Mouse (Mus musculus) CH12.LX (cell line): Measurements from ENCODE around the gene Bak1. TPM values are rescaled to one million over a fixed set of nuclear protein-coding genes. Genes with fewer than 3 reads are reported as not detected.
A peak's percentile ranks its signal among the peaks of the same experiment; 100 is the strongest.

Source experiments
- DNase-seq: peaks from one replicate; pipeline ENCODE4 v3.0.0-alpha.2; 2013; ENCODE audit errors: extremely low read depth
- H3K27ac ChIP-seq: 2 replicates; pipeline ENCODE4 v1.5.1; 2012; ENCODE audit warnings: low read depth, mild to moderate bottlenecking, control low read depth, moderate library complexity; ENCODE audit not compliant: insufficient read depth
- H3K27me3 ChIP-seq: replicated peaks from 2 replicates; pipeline ENCODE3; 2012; ENCODE audit warnings: inconsistent platforms
- H3K36me3 ChIP-seq, 2 experiments: replicated peaks in 1 of 2; 2 replicates each; pipeline versions ENCODE3 to v1.6.1; 2012; ENCODE audit warnings: inconsistent platforms in 1 of 2, low read length in 1 of 2, mild to moderate bottlenecking in 1 of 2, mixed read lengths in 1 of 2, moderate library complexity in 1 of 2; ENCODE audit not compliant: control insufficient read depth in 1 of 2, insufficient read depth in 1 of 2
- H3K4me1 ChIP-seq, 2 experiments: 2 replicates each; pipeline ENCODE4 v1.6.1; 2012; ENCODE audit warnings: inconsistent platforms in 1 of 2, moderate library complexity in 1 of 2; ENCODE audit not compliant: insufficient read depth in 2 of 2, control insufficient read depth in 1 of 2
- H3K4me2 ChIP-seq: 2 replicates; pipeline ENCODE4 v1.6.1; 2012; ENCODE audit warnings: low read depth, mild to moderate bottlenecking, control low read depth; ENCODE audit not compliant: poor library complexity, insufficient read depth, severe bottlenecking
- H3K4me3 ChIP-seq, 3 experiments: fragments of 150-350 bp in 1 of 3; sonication (generic) in 1 of 3; replicated peaks in 1 of 3; 2 replicates each; pipeline versions ENCODE3 to v1.5.1; 2011 to 2012; ENCODE audit warnings: low read depth in 2 of 3, low read length in 2 of 3, mild to moderate bottlenecking in 2 of 3, moderate library complexity in 2 of 3, control low read depth in 1 of 3, improper control_type of control experiment in 1 of 3, inconsistent platforms in 1 of 3, mixed read lengths in 1 of 3; ENCODE audit not compliant: poor library complexity in 1 of 3
- H3K79me2 ChIP-seq: replicated peaks from 2 replicates; pipeline ENCODE4 v1.6.1; 2012; ENCODE audit warnings: mild to moderate bottlenecking, moderate library complexity; ENCODE audit not compliant: control insufficient read depth, poor library complexity, insufficient read depth, severe bottlenecking; ENCODE audit errors: extremely low read depth
- H3K9ac ChIP-seq: 2 replicates; pipeline ENCODE4 v1.6.1; 2012; ENCODE audit warnings: low read depth, mild to moderate bottlenecking, control low read depth, moderate library complexity; ENCODE audit not compliant: insufficient read depth
- H3K9me3 ChIP-seq: replicated peaks from 2 replicates; pipeline ENCODE3; 2012; ENCODE audit warnings: low read length, inconsistent platforms, mixed read lengths
- BHLHE40 ChIP-seq: IDR thresholded peaks from 2 replicates; pipeline ENCODE4 v1.6.1; 2011; ENCODE audit warnings: mild to moderate bottlenecking, low read depth, low read length, improper control_type of control experiment
- ELF1 ChIP-seq: IDR thresholded peaks from 2 replicates; pipeline ENCODE4 v1.6.1; 2014; ENCODE audit warnings: low read depth, mild to moderate bottlenecking, inconsistent platforms, low read length, improper control_type of control experiment
- ETS1 ChIP-seq: conservative IDR thresholded peaks from 2 replicates; pipeline ENCODE4 v1.6.1; 2012; ENCODE audit warnings: low read depth, mild to moderate bottlenecking, inconsistent platforms, low read length, improper control_type of control experiment, moderate library complexity
- GABPA ChIP-seq: IDR thresholded peaks from 2 replicates; pipeline ENCODE4 v1.6.1; 2012; ENCODE audit warnings: low read depth, low read length, improper control_type of control experiment, inconsistent platforms; ENCODE audit not compliant: insufficient replicate concordance
- IRF4 ChIP-seq: IDR thresholded peaks from 2 replicates; pipeline ENCODE4 v1.6.1; 2014; ENCODE audit warnings: low read depth, mild to moderate bottlenecking, inconsistent platforms, low read length, improper control_type of control experiment
- MAFK ChIP-seq: IDR thresholded peaks from 2 replicates; pipeline ENCODE4 v1.6.1; 2011; ENCODE audit warnings: low read length, improper control_type of control experiment; ENCODE audit not compliant: insufficient replicate concordance
- MAX ChIP-seq: IDR thresholded peaks from 2 replicates; pipeline ENCODE4 v1.6.1; 2011; ENCODE audit warnings: low read length, improper control_type of control experiment
- MAZ ChIP-seq: IDR thresholded peaks from 2 replicates; pipeline ENCODE4 v1.6.1; 2012; ENCODE audit warnings: low read depth, mild to moderate bottlenecking, inconsistent platforms, low read length, improper control_type of control experiment, moderate library complexity
- MXI1 ChIP-seq: IDR thresholded peaks from 2 replicates; pipeline ENCODE4 v1.6.1; 2011; ENCODE audit warnings: mild to moderate bottlenecking, low read depth, low read length, improper control_type of control experiment
- MYC ChIP-seq: IDR thresholded peaks from 2 replicates; pipeline ENCODE4 v1.6.1; 2011; ENCODE audit warnings: low read depth, mild to moderate bottlenecking, improper control_type of control experiment, low read length
- NELFE ChIP-seq: IDR thresholded peaks from 2 replicates; pipeline ENCODE4 v1.6.1; 2011; ENCODE audit warnings: low read depth, low read length, improper control_type of control experiment
- RAD21 ChIP-seq: IDR thresholded peaks from 2 replicates; pipeline ENCODE4 v1.6.1; 2011; ENCODE audit warnings: low read depth, mild to moderate bottlenecking, low read length, improper control_type of control experiment, moderate library complexity
- RCOR1 ChIP-seq: conservative IDR thresholded peaks from 2 replicates; pipeline ENCODE4 v1.6.1; 2012; ENCODE audit warnings: low read depth, mild to moderate bottlenecking, inconsistent platforms, low read length, improper control_type of control experiment
- SIN3A ChIP-seq: IDR thresholded peaks from 2 replicates; pipeline ENCODE4 v1.6.1; 2012; ENCODE audit warnings: low read length, improper control_type of control experiment, inconsistent platforms
- TCF12 ChIP-seq: IDR thresholded peaks from 2 replicates; pipeline ENCODE4 v1.6.1; 2014; ENCODE audit warnings: low read depth, mild to moderate bottlenecking, inconsistent platforms, low read length, improper control_type of control experiment
- ZKSCAN1 ChIP-seq: IDR thresholded peaks from 2 replicates; pipeline ENCODE4 v1.6.1; 2012; ENCODE audit warnings: low read depth, inconsistent platforms, low read length, improper control_type of control experiment, borderline replicate concordance
- ZMIZ1 ChIP-seq: IDR thresholded peaks from 2 replicates; pipeline ENCODE4 v1.6.1; 2012; ENCODE audit warnings: low read depth, mild to moderate bottlenecking, inconsistent platforms, low read length, improper control_type of control experiment
- ZNF384 ChIP-seq: IDR thresholded peaks from 2 replicates; pipeline ENCODE4 v1.6.1; 2012; ENCODE audit warnings: low read depth, low read length, improper control_type of control experiment, inconsistent platforms
- dilution Hi-C: fragments of 300-500 bp; cut with MboI; formaldehyde crosslinking; loops from 2 replicates; pipeline ENCODE4 v1.14.3; 2020; ENCODE audit warnings: low sequenced_read_pairs; ENCODE audit not compliant: extremely low pct_unique_long_range_greater_than_20kb, extremely low pct_ligation_motif_present
- in situ Hi-C: fragments of 300-500 bp; cut with MboI; formaldehyde crosslinking; loops from 3 replicates; pipeline ENCODE4 v1.14.3; 2019; ENCODE audit warnings: low sequenced_read_pairs, low pct_ligation_motif_present, low pct_unique_long_range_greater_than_20kb, mixed read lengths
- polyA plus RNA-seq: library from polyadenylated mRNA; unstranded; fragments of >175 nt; gene quantifications from 2 replicates; pipeline ENCODE4 v1.2.1, GENCODE M21; 2012; ENCODE audit warnings: low read depth; ENCODE audit not compliant: insufficient read length
- total RNA-seq, 2 experiments: library from RNA; depleted of rRNA; stranded (reverse); fragments of 300-350 nt in 1 of 2; fragments of >200 nt in 1 of 2; gene quantifications; 2 replicates each; pipeline ENCODE4 v1.2.3; 2012 to 2014

Bak1 gene
- total and polyA plus RNA-seq, 3 experiments = 57.3 to 140 (median 61.8) TPM

GRCm38 (mm10) chr17:27041046-27041786, 12.4 kb upstream of the Bak1 start:
- Histone ChIP-seq H3K4me2 (no peak overlapping the region), H3K27ac (peak overlapping the region; percentile 60), H3K79me2 (no peaks in the 10 kb centered on the region), H3K9ac (no peak overlapping the region), H3K27me3 (no peaks in the 10 kb centered on the region), H3K36me3 (peaks cover 0 to 22% of the 10 kb centered on the region in 2 experiments), H3K4me1 (peaks cover 30 to 67% of the 10 kb centered on the region in 2 experiments), H3K9me3 (no peaks in the 10 kb centered on the region), H3K4me3 (peak overlapping the region in 2 of 3 experiments; percentile 26 to 52)
- in situ Hi-C loops (loop anchor here (25.0 kb wide), 1 partner anchor 471 kb away; the partner anchor contains the start of gene Grm4), dilution Hi-C loops (no loop called here)
- TF ChIP-seq MAFK (no peak), ETS1 (no peak), BHLHE40 (no peak), MAZ (no peak), ZNF384 (no peak), IRF4 (no peak), MYC (no peak), MAX (no peak), TCF12 (no peak), NELFE (no peak), ZKSCAN1 (no peak), SIN3A (no peak), ELF1 (no peak), RCOR1 (no peak)
- DNase-seq = no peak

- Histone ChIP-seq H3K27ac (no peak overlapping the region), H3K4me1 (peaks cover 30 to 63% of the 10 kb centered on the region in 2 experiments), H3K4me3 (peak overlapping the region in 2 of 3 experiments; percentile 20 to 51), H3K9me3 (no peaks in the 10 kb centered on the region), H3K4me2 (no peak overlapping the region), H3K27me3 (no peaks in the 10 kb centered on the region), H3K79me2 (no peaks in the 10 kb centered on the region), H3K9ac (no peak overlapping the region), H3K36me3 (peaks cover 0 to 29% of the 10 kb centered on the region in 2 experiments)
- dilution Hi-C loops = no loop called here
- in situ Hi-C loops = loop anchor here (25.0 kb wide), 1 partner anchor 472 kb away; the partner anchor contains the start of gene Grm4
- DNase-seq = peak; percentile 67
- no peak for TF ChIP-seq RAD21
- no peak for TF ChIP-seq MXI1
- no peak for TF ChIP-seq GABPA
- 0 out of 2 replicates have a peak, but pooled peaks have one; percentile 56 for TF ChIP-seq BHLHE40
- no peak for TF ChIP-seq ZMIZ1
- TF ChIP-seq ETS1 = peak; percentile 23; the same call in 1 of the 2 replicates
Observed at GRCm38 (mm10) chr17:27040304-27041045, 11.7 kb upstream of the Bak1 start.
